Mouse (Mus musculus) small intestine, adult 2 months (tissue): ENCODE results near the gene Cd8b1. TPM values are rescaled to one million over a fixed set of nuclear protein-coding genes. Genes with fewer than 3 reads are reported as not detected.

Source experiments
- H3K27ac ChIP-seq: fragments of 200-500 bp; 2 replicates; pipeline ENCODE4 v1.5.1; 2012; ENCODE audit warnings: low read depth, low read length, control low read depth, inconsistent platforms; ENCODE audit not compliant: insufficient read depth
- H3K27me3 ChIP-seq: fragments of 200-500 bp; 2 replicates; pipeline ENCODE4 v1.6.1; 2012; ENCODE audit warnings: mild to moderate bottlenecking, moderate library complexity, low read length, inconsistent platforms; ENCODE audit not compliant: control insufficient read depth, insufficient read depth
- H3K36me3 ChIP-seq: fragments of 200-500 bp; 2 replicates; pipeline ENCODE4 v1.6.1; 2012; ENCODE audit warnings: mild to moderate bottlenecking, low read length, control low read depth, inconsistent platforms; ENCODE audit not compliant: control insufficient read depth, insufficient read depth
- H3K4me1 ChIP-seq: fragments of 200-500 bp; 2 replicates; pipeline ENCODE4 v1.6.1; 2012; ENCODE audit warnings: low read length, inconsistent platforms, mixed read lengths; ENCODE audit not compliant: control insufficient read depth, insufficient read depth, insufficient read length
- H3K4me3 ChIP-seq: fragments of 200-500 bp; 2 replicates; pipeline ENCODE4 v1.5.1; 2012; ENCODE audit warnings: low read depth, mild to moderate bottlenecking, control low read depth, inconsistent platforms, low read length, moderate library complexity
- CTCF ChIP-seq: fragments of 200-500 bp; IDR thresholded peaks from 2 replicates; pipeline ENCODE4 v1.5.1; 2012; ENCODE audit warnings: low read depth, mild to moderate bottlenecking, control low read depth, inconsistent platforms, low read length, moderate library complexity, mixed read lengths; ENCODE audit not compliant: insufficient replicate concordance, insufficient read length; ENCODE audit errors: extremely low read depth
- POLR2A ChIP-seq: fragments of 200-500 bp; IDR thresholded peaks from 2 replicates; pipeline ENCODE4 v1.6.1; 2012; ENCODE audit warnings: low read depth, mild to moderate bottlenecking, control low read depth, inconsistent platforms, low read length, moderate library complexity
- WGBS: fragments of 180-500 bp; shearing (Covaris S2); methylation state at CpG from one replicate; pipeline ENCODE4 v1.1.7; 2018; 5-methylcytosine and 5-hydroxymethylcytosine counted together
- polyA plus RNA-seq: library from polyadenylated mRNA; depleted of rRNA; stranded (reverse); fragments of >200 nt; gene quantifications from 2 replicates; pipeline ENCODE4 v1.2.3, GENCODE M21; 2012

Cd8b1 gene
- polyA plus RNA-seq, 1 experiment: 1.9 TPM

DNA sequence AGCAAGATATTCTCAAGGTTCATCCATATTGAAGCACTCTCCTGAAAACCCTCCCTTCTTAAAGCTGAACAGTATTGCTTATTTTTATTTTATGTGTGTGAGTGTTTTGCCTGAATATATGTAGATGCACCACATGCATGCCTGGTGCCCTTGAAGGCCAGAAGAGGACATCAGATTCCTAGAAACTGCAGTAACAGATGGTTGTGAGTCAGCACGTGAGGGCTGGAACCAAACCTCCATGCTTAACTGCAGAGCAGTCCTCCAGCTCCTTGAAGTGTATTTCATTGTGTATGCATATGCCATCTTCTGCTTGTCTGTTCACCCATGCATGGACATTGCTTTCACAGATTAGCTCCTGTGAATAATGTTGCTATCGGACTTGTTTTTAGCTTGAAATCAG is 41.4 kb downstream of the Cd8b1 start:
- TF ChIP-seq POLR2A (no peak), CTCF (no peak)
- Histone ChIP-seq H3K27me3 (no peaks in the 10 kb centered on the region), H3K27ac (peak overlapping the region; percentile 7; the same call in 1 of the 2 replicates), H3K4me3 (no peak overlapping the region), H3K4me1 (no peaks in the 10 kb centered on the region), H3K36me3 (no peaks in the 10 kb centered on the region)
- WGBS: 65% methylated on average over 2 of the region's 2 CpGs

DNA sequence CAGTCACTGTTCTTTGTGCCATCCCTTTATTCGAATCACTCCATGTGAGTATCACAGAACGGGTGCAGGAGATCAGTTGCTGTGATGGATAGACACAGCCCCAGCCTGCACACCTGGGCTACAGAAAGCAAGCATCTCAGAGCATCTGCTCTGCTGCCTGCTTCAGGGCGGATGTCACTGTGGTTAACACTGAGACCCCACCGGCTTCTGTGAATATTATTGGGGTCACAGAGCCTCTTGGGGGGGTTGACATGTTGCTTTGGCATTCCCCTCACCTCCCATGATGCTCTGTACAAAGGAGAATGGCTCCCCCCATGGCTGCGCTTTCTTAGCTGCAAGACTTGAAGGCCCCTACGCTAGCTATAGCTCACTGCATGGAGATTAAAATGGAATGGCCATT is 46.8 kb downstream of the Cd8b1 start:
- Histone ChIP-seq H3K27ac (no peak overlapping the region), H3K4me1 (no peaks in the 10 kb centered on the region), H3K36me3 (no peaks in the 10 kb centered on the region), H3K4me3 (no peak overlapping the region), H3K27me3 (no peaks in the 10 kb centered on the region)
- TF ChIP-seq POLR2A: no peak
- TF ChIP-seq CTCF: no peak
- WGBS: 93% methylated on average over 6 of the region's 6 CpGs

- Histone ChIP-seq H3K4me3 (no peak overlapping the region), H3K36me3 (no peaks in the 10 kb centered on the region), H3K27me3 (no peaks in the 10 kb centered on the region), H3K4me1 (no peaks in the 10 kb centered on the region), H3K27ac (no peak overlapping the region)
- WGBS: 88% methylated on average over 5 of the region's 5 CpGs
- TF ChIP-seq CTCF: no peak
Observed at GRCm38 (mm10) chr6:71371085-71371605, 48.6 kb downstream of the Cd8b1 start.

- WGBS: 74% methylated on average over 5 of the region's 5 CpGs
- Histone ChIP-seq H3K36me3 (no peaks in the 10 kb centered on the region), H3K27me3 (no peaks in the 10 kb centered on the region), H3K27ac (no peak overlapping the region), H3K4me1 (no peaks in the 10 kb centered on the region), H3K4me3 (no peak overlapping the region)
- TF ChIP-seq CTCF: no peak
- TF ChIP-seq POLR2A: no peak
Observed at GRCm38 (mm10) chr6:71372041-71372720, 49.6 kb downstream of the Cd8b1 start.

DNA sequence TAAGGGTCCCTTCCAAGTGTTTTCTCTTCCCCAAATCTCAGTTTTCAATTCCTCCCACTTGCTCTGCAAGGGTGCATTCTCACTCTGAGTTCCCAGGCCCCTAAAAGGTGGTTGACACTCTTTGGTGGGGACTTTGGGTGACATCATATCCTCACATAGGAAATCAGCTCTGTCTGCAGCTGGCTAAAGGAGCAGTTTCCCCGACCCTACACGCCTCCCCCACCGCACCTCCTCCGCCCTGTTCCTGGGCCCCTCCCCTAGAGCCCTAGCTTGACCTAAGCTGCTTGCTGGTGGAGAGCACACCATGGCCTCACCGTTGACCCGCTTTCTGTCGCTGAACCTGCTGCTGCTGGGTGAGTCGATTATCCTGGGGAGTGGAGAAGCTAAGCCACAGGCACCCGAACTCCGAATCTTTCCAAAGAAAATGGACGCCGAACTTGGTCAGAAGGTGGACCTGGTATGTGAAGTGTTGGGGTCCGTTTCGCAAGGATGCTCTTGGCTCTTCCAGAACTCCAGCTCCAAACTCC is 50.7 kb downstream of the Cd8b1 start, which contains the start of gene Cd8a:
Gene Cd8a (plus strand): TSS at position 179 of the 527 bp plus-strand sequence.
- no peak for TF ChIP-seq POLR2A
- TF ChIP-seq CTCF: no peak
- Histone ChIP-seq H3K4me3 (peak within 1 kb of the TSS; percentile 40), H3K27ac (no peak within 1 kb of the TSS), H3K36me3 (no peaks in the 10 kb centered on the region), H3K4me1 (no peaks in the 10 kb centered on the region), H3K27me3 (no peaks in the 10 kb centered on the region)
- 68% methylated on average over 14 of the region's 14 CpGs for WGBS

- no peak for TF ChIP-seq CTCF
- TF ChIP-seq POLR2A: no peak
- Histone ChIP-seq H3K27ac (no peak overlapping the region), H3K4me3 (peak overlapping the region; percentile 40), H3K36me3 (no peaks in the 10 kb centered on the region), H3K27me3 (no peaks in the 10 kb centered on the region), H3K4me1 (no peaks in the 10 kb centered on the region)
- WGBS: 87% methylated on average over 19 of the region's 19 CpGs
Observed at GRCm38 (mm10) chr6:71374311-71374829, 51.8 kb downstream of the Cd8b1 start.

- Histone ChIP-seq H3K27me3 (no peaks in the 10 kb centered on the region), H3K4me3 (no peak overlapping the region), H3K27ac (no peak overlapping the region), H3K36me3 (no peaks in the 10 kb centered on the region), H3K4me1 (no peaks in the 10 kb centered on the region)
- TF ChIP-seq POLR2A (no peak), CTCF (no peak)
- 72% methylated on average over 2 of the region's 2 CpGs for WGBS
Observed at GRCm38 (mm10) chr6:71374921-71375320, 52.3 kb downstream of the Cd8b1 start.

DNA sequence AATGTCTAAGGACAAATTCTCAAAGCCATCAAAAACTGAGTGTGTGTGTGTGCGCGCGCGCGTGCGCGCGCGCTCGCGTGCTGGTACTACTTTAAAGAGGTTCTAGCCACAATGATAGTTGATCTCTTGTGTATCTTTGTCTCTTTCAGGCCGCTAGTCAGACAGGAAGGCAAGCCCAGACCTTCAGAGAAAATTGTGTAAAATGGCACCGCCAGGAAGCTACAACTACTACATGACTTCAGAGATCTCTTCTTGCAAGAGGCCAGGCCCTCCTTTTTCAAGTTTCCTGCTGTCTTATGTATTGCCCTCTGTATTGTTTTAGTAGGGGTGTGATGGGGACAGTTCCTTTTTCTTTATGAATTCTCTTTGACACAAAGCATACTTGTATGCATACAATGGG is 54.1 kb downstream of the Cd8b1 start:
- no peak overlapping the region for H3K27ac ChIP-seq
- no peaks in the 10 kb centered on the region for H3K27me3 ChIP-seq
- no peak overlapping the region for H3K4me3 ChIP-seq
- H3K4me1 ChIP-seq: no peaks in the 10 kb centered on the region
- TF ChIP-seq POLR2A (no peak), CTCF (no peak)
- WGBS: 93% methylated on average over 13 of the region's 13 CpGs
- H3K36me3 ChIP-seq: no peaks in the 10 kb centered on the region
